Mouse (Mus musculus) heart, postnatal 0 days (tissue): ENCODE data around the gene Ryr2. TPM values are rescaled to one million over a fixed set of nuclear protein-coding genes. Genes with fewer than 3 reads are reported as not detected.

ENCODE experiments used
- ATAC-seq: fragments of 200-750 bp; cut with Nextera tagmentation; 2 replicates; pipeline ENCODE4 v1.8.0; 2017; ENCODE audit warnings: low read depth, moderate number of reproducible peaks, moderate library complexity; ENCODE audit not compliant: insufficient read depth
- DNase-seq: peaks from one replicate; pipeline ENCODE4 v3.0.0-alpha.2; 2016; ENCODE audit warnings: low spot score
- H3K27ac ChIP-seq: fragments of 300-500 bp; sonication (generic); 2 replicates; pipeline ENCODE4 v1.5.1; 2014; ENCODE audit warnings: low read depth, mild to moderate bottlenecking
- H3K27me3 ChIP-seq: fragments of 300-500 bp; sonication (generic); 2 replicates; pipeline ENCODE4 v1.6.1; 2014; ENCODE audit warnings: low read length, mixed read lengths; ENCODE audit not compliant: control insufficient read depth, insufficient read depth
- H3K36me3 ChIP-seq: fragments of 300-500 bp; sonication (generic); replicated peaks from 2 replicates; pipeline ENCODE4 v1.6.1; 2014; ENCODE audit warnings: low read length, mixed read lengths; ENCODE audit not compliant: control insufficient read depth, insufficient read depth
- H3K4me1 ChIP-seq: fragments of 300-500 bp; sonication (generic); 2 replicates; pipeline ENCODE4 v1.6.1; 2014; ENCODE audit warnings: antibody characterized with exemption; ENCODE audit not compliant: control insufficient read depth, insufficient read depth
- H3K4me2 ChIP-seq: fragments of 300-500 bp; sonication (generic); 2 replicates; pipeline ENCODE4 v1.6.1; 2014; ENCODE audit warnings: low read depth, mild to moderate bottlenecking, low read length, moderate library complexity
- H3K4me3 ChIP-seq: fragments of 300-500 bp; sonication (generic); 2 replicates; pipeline ENCODE4 v1.5.1; 2014; ENCODE audit warnings: low read depth, low read length
- H3K9ac ChIP-seq: fragments of 300-500 bp; sonication (generic); replicated peaks from 2 replicates; pipeline ENCODE4 v1.6.1; 2014; ENCODE audit warnings: low read depth, low read length, mixed read lengths
- H3K9me3 ChIP-seq: fragments of 300-500 bp; sonication (generic); replicated peaks from 2 replicates; pipeline ENCODE4 v1.6.1; 2016; ENCODE audit warnings: low read length; ENCODE audit not compliant: control insufficient read depth
- CTCF ChIP-seq: IDR thresholded peaks from 2 replicates; pipeline ENCODE4 v1.5.1; 2016; ENCODE audit warnings: antibody characterized with exemption, control low read depth, low read depth
- EP300 ChIP-seq: IDR thresholded peaks from 2 replicates; pipeline ENCODE4 v1.6.1; 2016; ENCODE audit warnings: antibody characterized with exemption, low read depth
- WGBS: fragments of 180-500 bp; shearing (Covaris S2); extraction: QIAGEN DNeasy Blood & Tissue Kit; methylation state at CpG from one replicate; pipeline ENCODE4 v1.1.7; 2014; 5-methylcytosine and 5-hydroxymethylcytosine counted together
- polyA plus RNA-seq: library from polyadenylated mRNA; unstranded; fragments of >200 nt; fragmentation: Nextera tagmentation; extraction: Ambion mirVana; gene quantifications from 2 replicates; pipeline ENCODE4 v1.2.1, GENCODE M21; 2015
- total RNA-seq: library from RNA; depleted of rRNA; stranded (reverse); fragments of >200 nt; gene quantifications from 2 replicates; pipeline ENCODE4 v1.2.3, GENCODE M21; 2014; ENCODE audit warnings: low replicate concordance

Ryr2 gene
- total and polyA plus RNA-seq, 2 experiments from 2014 or later, result 61.4 to 396 TPM

GRCm38 (mm10) chr13:12133549-12133948 is 26.8 kb upstream of the Ryr2 start:
- Histone ChIP-seq H3K27ac (peak overlapping the region; percentile 97), H3K4me1 (peaks cover 46% of the 10 kb centered on the region)
- peak; percentile 92 for ATAC-seq

GRCm38 (mm10) chr13:12132160-12132710 is 25.5 kb upstream of the Ryr2 start:
- Histone ChIP-seq H3K4me2 (peak overlapping the region; percentile 36; the same call in 1 of the 2 replicates), H3K27me3 (no peaks in the 10 kb centered on the region), H3K9ac (no peak overlapping the region; the same call in 1 of the 2 replicates), H3K4me1 (peaks cover 56% of the 10 kb centered on the region), H3K27ac (peak overlapping the region; percentile 97), H3K4me3 (no peak overlapping the region), H3K36me3 (no peaks in the 10 kb centered on the region), H3K9me3 (no peaks in the 10 kb centered on the region)
- WGBS, result 20% methylated on average over 3 of the region's 3 CpGs
- ATAC-seq (peak; percentile 70), DNase-seq (peak; percentile 82)
- TF ChIP-seq EP300 (peak; percentile 97), CTCF (no peak)

More at GRCm38 (mm10) chr13:12133549-12133948, 26.8 kb upstream of the Ryr2 start:
- TF ChIP-seq EP300, result peak; percentile 100
- TF ChIP-seq CTCF, result no peak
- Histone ChIP-seq H3K9ac (no peak overlapping the region), H3K36me3 (no peaks in the 10 kb centered on the region), H3K4me2 (no peak overlapping the region), H3K27me3 (no peaks in the 10 kb centered on the region), H3K9me3 (no peaks in the 10 kb centered on the region), H3K4me3 (no peak overlapping the region)
- peak; percentile 94 for DNase-seq
- WGBS, result 19% methylated on average over 7 of the region's 7 CpGs

- DNase-seq (peak; percentile 75), ATAC-seq (peak; percentile 16)
- H3K9ac ChIP-seq, result no peak overlapping the region
- H3K4me3 ChIP-seq, result no peak overlapping the region
- no peaks in the 10 kb centered on the region for H3K36me3 ChIP-seq
- peak overlapping the region; percentile 97 for H3K27ac ChIP-seq
- peaks cover 65% of the 10 kb centered on the region for H3K4me1 ChIP-seq
- WGBS, result 39% methylated on average over 1 of the region's 1 CpGs
- H3K9me3 ChIP-seq, result no peaks in the 10 kb centered on the region
- no peak overlapping the region for H3K4me2 ChIP-seq
- H3K27me3 ChIP-seq, result no peaks in the 10 kb centered on the region
- TF ChIP-seq EP300 (peak; percentile 77; the same call in 1 of the 2 replicates), CTCF (no peak)
Observed at GRCm38 (mm10) chr13:12129121-12129520, 22.4 kb upstream of the Ryr2 start.

- Histone ChIP-seq H3K27me3 (no peaks in the 10 kb centered on the region), H3K9ac (no peak overlapping the region), H3K9me3 (no peaks in the 10 kb centered on the region), H3K27ac (no peak overlapping the region), H3K4me3 (no peak overlapping the region), H3K36me3 (no peaks in the 10 kb centered on the region), H3K4me2 (no peak overlapping the region), H3K4me1 (peaks cover 45% of the 10 kb centered on the region)
- DNase-seq (no peak), ATAC-seq (no peak)
- TF ChIP-seq EP300, result no peak
Observed at GRCm38 (mm10) chr13:12126099-12126498, 19.4 kb upstream of the Ryr2 start.

- DNase-seq (peak; percentile 63), ATAC-seq (peak; percentile 70; the same call in 1 of the 2 replicates)
- H3K9ac ChIP-seq, result no peak overlapping the region
- no peaks in the 10 kb centered on the region for H3K36me3 ChIP-seq
- 21% methylated on average over 7 of the region's 7 CpGs for WGBS
- no peak overlapping the region for H3K4me3 ChIP-seq
- H3K9me3 ChIP-seq, result no peaks in the 10 kb centered on the region
- TF ChIP-seq EP300, result no peak
- peak; percentile 25; the same call in 1 of the 2 replicates for TF ChIP-seq CTCF
- H3K27me3 ChIP-seq, result no peaks in the 10 kb centered on the region
- peaks cover 36% of the 10 kb centered on the region for H3K4me1 ChIP-seq
- no peak overlapping the region for H3K4me2 ChIP-seq
- H3K27ac ChIP-seq, result peak overlapping the region; percentile 76
Observed at GRCm38 (mm10) chr13:12124940-12125540, 18.3 kb upstream of the Ryr2 start.
